Mouse (Mus musculus) right cerebral cortex, adult 2 months (tissue): Measurements from ENCODE around the gene Tmem205.

Experiments used
- DNase-seq, 2 experiments: peaks; one replicate each; pipeline ENCODE4 v3.0.0; 2021 to 2022; ENCODE audit warnings: low spot score in 2 of 2

Gene Tmem205

DNA sequence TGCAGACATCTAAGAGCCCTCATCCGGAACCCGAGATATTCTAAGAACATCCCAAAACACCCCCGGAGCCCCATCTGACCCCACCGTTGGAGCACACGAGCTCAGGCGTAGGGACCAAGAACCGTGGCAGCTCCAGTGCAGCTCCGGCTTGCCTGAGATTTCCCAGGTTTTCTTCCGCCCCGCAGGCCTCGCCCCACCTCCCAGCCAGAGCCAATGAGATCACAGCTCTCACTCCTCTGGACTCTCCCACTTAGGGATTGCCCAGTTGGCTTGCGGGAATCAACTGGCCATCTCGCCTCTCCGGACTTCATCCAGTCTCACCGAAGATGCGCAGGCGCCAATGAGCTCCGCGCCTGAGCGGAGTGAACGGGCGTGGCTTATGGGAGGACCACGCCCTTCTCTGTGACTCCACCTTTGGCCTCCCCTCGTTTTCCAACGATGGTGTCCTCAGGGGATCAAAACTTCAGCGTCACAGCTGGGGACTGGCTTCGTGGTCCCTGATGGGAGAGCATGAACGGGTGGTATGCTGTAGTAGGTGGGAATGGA, at the start of gene Tmem205, which contains the start of gene Ccdc159:
Gene Tmem205 (minus strand): TSS at position 349 of the 546 bp plus-strand sequence.
Gene Ccdc159 (plus strand): TSS at position 264 of the 546 bp plus-strand sequence.
- DNase-seq = peak; percentile 90 to 94

DNA sequence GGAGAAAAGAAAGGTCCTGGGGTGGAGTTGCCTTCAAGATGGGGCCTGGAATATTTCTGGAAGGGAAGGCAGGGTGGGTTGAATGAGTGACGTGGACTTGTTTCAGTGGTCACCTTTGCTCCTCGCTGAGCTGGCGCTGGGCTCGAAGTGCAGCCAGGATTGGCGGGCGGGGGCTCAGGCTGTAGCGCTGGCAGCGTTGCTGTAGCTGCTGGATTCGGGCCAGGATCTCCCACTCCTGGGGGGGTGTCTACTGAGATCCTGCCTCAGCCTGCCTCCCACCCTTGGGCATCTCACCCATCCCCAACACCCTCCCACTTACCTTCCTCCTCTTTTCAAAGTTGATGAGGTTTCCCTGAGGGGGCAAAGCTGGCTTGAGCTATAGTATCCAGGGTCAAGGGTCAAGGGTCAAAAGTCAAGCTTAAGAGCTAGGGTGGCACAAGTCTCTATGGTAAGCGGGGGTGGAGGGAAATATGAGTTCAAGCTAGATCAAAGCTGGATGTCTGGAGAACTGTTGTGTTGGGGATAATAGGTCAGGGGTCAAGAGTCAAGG, 49.3 kb upstream of the Tmem205 start:
- no peak for DNase-seq

DNA sequence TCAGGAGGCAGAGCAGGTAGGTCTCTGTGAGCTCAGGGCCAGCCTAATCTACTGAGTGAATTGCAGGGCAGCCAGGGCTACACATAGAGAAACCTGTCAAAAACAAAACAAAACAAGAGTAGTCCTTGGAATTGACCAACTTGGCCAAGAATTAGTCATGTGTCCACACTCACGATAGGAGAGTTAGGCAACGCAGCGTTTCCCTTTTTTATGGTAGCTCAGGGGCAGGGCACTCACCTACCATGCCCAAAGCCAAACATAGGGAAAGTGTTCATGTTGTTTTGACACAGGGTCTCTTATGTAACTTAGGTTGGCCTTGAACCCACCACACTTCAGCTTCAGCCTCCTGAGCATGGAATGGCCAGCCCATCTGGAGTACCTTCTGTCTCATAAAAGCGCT, 41.9 kb upstream of the Tmem205 start:
- no peak for DNase-seq

DNA sequence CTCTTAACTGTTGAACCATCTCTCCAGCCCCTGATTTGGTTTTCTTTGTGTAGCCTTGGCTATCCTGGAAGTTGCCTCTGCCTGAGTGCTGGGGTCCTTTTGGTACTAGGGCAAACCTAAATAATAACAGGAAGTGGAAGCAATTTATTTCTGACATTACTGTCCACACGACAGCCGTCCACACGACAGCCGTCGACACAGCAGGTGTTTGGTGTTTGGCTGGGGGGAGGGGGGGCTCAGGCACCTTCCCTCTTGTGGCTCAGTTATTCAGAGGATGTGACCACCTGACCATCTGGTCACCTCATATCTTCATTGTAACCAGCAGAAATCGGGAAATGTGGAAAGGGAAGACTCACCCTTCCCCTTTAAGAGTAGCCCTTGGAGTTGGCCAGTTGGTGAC, 41.5 kb upstream of the Tmem205 start:
- no peak for DNase-seq

DNA sequence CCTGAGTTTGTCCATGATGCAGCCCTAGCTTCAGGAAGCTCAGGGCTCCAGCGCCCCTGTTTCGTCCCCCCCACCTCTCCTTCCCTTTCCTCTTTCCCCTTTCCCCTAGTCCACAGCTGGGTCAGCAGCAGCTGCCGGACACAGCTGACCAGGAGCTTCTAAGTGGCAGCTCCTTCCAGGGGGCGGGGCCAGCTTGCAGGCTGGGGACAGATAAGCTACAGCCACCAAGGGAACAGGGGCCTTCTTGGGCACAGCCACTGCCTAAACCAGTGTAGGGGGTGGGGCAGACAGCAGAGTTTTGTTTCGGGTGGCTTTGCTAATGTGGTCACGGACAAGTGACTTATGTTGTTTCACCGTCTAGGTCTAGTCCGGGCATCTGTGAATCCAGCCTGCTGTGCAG, 36.1 kb upstream of the Tmem205 start, which contains the start of gene Epor:
Gene Epor (minus strand): TSS at position 90 of the 400 bp plus-strand sequence.
- no peak for DNase-seq

DNA sequence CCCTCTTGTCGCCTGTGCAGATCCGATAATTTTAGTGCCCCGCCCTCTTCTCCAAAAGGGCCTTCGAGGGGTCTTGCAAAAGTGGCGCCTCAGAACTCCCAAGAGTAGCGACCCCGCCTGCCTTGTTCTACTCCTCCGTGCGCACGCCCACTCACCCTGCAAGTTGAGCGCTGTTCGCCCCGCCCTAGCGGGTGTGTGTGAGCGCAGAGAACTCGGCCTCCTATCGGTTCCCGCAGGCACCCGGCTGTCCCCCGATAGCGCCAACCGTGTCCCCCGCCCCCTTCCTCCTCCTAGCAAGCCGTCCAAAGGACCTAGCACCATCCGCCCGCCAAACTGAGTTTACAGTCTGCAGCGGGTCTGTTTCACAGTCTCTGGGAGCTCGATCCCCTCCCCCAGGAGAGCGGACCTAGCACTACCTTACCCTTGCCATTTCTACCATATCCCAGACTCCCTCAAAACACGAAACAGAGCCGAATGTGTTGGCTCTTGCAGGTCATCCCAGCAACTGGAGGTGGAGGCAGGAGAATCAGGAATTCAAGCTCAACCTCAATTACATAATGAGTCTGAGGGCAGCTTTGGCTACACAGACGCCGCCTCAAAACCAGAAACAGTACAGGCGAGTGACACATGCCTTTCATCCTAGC, 35.2 kb upstream of the Tmem205 start:
- DNase-seq = peak; percentile 77 to 84

DNA sequence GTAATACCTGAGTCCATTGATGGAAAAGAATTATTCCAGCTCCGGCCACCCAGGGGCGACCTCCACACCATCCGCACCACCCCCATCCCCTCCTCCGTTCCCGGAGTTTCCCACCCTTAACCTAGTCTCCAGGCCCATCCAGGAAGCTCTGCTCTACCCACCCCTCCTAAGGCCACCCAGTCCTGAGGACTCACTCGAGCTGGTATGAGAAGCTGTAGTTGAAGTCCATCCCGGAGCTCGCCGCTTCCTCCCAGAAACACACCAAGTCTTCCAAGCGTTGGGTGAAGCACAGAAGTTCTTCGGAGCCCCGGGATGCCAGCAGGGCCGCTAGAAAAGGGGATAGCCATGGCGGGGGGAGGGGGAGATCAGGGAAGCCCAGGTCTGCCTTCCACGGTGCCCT, 34.7 kb upstream of the Tmem205 start:
- no peak for DNase-seq

DNA sequence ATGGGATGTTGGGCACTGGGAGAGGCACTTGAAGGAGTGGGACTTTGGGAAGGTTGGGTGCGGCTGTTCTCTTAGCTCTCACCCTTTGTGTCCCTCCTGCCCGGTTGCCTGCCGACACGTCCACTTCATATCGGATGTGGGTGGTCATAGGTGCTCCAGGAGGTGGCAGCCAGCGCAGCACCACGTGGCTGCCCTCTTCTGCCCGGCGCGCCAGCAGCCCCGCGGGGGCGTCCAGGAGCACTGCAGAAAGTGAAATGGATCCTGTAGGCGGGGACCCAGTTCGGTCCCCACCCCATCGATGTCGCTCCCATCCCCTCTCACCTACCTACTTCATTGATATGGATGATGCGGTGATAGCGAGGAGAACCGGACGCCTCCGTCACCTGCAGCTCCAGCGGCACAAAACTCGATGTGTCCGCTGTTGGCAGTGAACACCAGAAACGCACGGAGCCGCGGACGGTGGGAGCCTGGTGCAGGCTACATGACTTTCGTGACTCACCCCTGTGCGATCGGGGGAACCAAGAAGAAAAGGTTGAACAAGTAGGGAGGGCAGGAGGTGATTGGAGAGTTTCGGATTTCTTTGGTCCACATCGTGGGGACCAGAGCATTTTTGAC, 34.1 kb upstream of the Tmem205 start:
- no peak for DNase-seq

DNA sequence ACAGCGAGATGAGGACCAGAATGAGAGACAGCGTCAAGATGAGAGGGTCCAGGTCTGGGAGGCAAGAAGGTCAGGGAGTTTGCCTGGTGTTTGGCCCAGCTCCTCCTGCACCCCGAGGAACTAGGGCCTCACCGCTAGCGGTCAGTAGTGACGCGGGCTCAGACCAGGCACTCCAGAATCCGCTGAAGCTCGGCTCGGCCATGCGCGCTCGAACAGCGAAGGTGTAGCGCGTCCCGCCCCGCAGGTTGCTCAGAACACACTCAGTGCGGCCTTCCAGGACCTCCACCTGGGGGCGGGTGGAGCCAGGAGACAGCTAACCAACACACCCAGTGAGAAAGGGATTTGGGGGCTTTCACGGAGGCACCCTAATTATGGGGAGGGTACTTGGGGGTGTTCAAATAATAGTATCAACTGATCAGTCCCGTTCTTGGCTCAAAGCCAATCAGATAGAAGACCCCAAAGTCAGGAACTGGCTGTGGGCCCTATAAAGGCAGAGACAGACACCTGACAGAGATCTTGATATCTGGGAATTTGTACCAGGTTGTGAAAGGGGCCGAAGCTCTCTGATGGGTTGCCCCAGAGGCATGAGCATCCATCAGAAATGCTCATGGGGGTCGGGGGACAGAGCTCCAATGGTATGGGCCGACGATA, 33.3 kb upstream of the Tmem205 start:
- no peak for DNase-seq

DNA sequence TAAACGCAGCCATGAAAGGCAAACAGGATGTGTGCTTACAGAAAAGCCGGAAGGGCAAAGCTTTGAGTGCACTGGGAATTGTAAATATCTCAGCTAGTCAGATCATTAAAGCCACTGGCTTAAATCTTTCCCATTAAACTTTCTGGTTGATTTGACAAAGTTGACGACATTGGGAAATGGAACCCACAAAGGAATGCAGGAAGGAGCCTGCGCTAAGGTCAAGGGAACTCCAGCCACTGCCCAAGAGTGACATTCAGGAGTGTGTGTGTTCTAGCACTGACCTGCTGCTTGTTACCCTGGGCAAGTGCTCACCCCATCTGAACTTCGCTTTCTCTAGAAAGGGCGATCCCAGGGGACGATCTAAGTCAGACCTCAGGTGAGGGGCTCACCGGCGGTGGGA, 32.8 kb upstream of the Tmem205 start:
- no peak for DNase-seq

DNA sequence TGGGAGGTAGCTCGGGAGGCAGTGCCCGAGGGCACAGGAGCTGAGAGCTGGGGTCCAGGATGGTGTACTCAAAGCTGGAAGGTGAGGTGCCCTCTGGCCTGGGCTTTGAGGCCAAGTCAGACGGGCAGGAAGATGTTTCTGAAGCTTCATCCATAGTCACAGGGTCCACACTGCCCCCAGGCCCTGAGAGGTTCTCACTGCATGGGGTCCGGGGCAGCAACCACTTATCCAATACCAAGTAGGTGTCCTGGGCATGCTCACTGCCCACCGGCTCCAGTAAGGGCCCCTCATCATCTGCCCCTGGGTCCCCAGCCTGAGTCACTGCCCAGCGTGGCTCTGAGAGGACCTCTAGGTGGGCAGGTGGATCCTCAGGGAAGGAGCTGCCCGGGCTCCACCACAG, 31.9 kb upstream of the Tmem205 start:
- no peak for DNase-seq

DNA sequence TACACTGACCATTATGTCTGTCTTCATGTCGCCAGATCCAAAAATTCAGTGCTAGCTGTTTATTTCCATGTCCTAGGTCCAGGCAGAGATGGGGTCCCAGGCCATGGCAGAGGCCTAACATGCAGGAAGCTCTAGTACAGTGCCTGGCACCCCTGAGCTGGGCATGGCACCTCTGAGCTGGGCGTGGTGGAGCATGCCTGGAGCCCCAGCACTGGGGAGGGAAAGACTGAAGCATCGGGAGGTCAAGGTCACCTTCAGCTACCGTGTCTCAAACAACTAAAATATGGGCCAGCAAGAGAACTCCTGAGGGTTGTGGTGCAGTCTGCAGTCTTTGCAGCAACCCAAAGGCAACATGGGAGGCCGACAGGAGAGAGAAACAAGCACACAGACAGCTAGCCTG, 31.0 kb upstream of the Tmem205 start:
- DNase-seq = no peak

DNA sequence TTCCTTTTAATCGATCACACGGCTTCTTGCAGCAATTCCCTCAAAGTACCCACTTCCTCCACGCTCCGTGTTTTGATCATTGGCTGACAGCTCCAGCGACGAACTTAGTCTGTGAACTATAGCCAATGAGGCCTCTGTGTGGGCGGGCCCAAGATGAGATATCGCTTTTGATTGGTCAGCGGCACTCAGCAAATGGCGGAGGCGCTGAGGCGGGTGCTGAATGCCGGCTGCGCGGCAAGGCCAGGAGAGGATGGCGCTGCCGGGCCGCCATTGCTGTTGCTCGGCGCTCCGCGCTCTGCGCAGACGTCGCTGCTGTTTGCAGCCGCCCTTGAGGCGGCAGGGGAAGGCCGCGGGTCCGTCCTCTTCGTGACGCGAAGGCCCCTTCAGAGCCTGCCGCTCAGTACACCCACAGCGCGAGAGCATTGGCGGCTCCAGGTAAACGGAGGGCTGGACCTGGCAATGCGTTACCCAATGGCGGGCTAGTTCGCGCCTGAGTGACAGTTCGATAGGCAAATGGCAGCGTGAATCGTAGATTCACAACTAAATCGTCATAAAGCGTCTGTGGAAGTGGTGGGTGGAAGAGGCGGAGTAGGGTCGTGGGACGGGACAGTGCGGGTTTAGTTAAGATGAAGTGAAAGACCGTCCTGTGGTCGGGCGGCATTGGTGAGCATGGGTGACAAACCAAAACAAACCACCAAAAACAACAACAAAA, 28.4 kb upstream of the Tmem205 start, which contains the start of gene Swsap1:
Gene Swsap1 (plus strand): TSS at position 186 of the 712 bp plus-strand sequence.
- peak; percentile 100 for DNase-seq

DNA sequence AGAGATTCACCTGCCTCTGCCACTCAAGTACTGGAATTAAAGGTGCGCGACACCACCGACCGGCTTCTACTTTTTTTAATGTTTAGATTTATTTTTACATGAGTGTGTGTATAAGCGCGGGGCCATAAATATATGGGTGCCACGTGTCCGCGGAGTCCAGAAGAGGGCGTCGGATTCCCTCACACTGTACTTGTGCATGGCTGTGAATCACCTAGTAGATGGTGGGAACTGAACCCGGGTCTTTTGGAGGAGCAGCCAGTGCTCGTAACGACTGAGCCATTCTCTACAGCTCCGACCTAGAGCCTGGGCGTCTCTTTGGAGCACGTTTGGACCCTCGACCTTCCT, 27.8 kb upstream of the Tmem205 start:
- peak in 1 of 2 experiments; percentile 66 for DNase-seq

DNA sequence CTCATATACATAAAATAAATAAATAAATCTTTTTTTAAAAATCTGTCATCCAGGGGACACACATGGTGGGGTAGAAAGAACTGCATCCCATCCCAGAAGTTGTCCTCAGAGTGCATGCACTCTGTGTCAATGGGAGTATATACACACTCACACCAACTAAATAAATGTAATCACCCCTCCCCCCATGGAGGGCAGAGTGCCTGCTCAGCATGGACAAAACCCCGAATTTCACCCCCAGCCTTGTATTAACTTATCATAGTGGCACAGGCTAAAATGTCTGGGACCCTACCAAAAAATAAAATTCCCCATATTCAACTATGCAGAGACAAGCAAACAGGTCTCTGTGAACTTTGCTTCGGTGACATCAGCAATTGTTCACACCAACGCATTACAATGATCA, 27.3 kb upstream of the Tmem205 start:
- DNase-seq = no peak

DNA sequence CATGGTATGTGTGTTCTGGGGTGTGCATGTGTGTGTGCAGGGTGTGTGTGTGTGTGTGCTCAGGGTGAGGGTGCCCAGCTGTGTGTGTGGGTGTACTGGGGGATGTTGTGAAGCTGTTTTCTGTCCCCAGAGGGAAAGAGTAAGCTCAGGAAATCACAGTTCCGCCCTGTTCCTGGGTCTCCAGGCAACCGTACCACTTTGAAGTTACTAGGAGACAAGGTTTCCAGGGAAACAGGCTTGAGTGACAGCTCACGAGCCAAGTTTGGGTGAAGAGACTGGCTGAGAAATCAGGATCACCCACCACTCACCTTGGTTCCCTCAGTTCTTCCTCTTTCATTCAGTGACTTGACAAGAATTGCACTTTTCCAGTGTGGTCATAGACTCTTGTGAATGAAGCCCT, 26.2 kb upstream of the Tmem205 start:
- DNase-seq = peak; percentile 76 to 77

DNA sequence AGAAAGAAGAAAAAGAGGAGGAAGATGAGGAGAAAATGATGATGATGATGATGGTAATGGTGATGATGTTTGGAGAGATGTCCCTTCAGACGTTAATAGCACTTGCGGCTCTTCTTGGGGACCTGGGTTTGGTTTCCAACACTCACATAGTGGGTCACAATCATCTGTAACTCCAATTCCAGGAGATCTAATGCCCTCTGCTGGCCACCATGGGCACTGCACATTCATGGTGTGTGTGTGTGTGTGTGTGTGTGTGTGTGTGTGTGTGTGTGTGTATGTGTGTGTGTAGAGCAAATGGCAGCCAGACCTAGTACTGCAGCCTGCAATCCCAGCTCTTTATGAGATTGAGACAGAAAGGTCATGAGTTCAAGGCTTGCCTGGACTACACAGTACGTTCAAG, 24.6 kb upstream of the Tmem205 start:
- no peak for DNase-seq

DNA sequence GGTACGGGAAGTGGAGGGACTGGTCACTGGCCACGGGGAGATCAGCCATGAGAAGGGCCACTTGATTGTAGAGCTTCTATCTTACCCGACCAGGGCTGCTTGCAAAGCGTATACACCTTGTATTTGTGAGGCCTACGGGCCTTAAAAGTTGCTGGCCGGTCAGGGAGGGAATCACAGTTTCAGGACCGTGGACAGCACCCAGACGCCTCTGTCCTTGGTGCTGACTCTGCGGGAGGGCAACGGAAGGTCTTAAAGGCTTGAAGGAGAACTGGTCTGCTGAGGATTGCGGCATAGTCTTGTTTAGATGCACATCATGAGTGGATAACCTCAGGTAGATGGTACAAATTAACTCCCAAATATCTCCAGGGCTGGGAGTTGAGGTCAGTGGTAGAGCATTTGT, 23.0 kb upstream of the Tmem205 start:
- no peak for DNase-seq

DNA sequence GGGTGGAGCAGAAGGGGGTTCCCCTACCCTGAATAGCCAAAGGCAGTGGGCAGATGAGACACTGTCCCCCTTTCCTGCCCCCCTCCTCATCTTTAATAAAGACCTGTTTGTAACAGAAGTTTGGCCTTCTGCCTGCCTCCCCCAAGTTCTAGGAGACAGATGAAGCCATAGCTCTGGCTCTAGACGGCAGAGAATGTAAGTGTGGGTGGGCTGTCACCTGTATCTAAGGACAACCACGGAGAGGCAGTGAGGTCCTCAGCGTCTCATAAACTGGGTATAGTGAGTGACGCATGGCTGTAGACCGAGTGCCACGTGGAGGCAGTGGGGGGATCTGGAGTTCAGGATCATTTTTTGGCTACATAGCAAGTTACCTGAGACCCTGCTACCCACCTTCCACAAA, 21.4 kb upstream of the Tmem205 start:
- DNase-seq = no peak

DNA sequence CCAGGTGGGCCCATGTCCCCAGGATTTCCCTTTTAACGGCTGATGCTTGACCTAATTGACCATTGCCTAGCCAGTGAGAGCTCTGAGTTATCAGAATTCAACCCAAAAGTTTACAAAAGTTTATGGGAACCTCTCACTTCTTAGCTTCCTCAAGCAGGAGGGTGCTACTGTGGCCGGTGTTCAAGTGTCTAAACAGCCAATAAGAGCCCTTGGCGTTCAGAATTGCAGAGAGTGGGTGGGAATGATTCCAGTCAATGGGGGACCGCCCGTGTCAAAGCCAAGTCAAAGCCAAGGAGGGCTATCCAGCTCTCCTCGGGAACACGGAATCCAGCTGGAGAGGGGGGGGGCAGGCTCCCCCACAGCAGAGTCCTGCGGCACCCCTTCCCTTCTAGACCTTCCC, 20.8 kb upstream of the Tmem205 start:
- DNase-seq = no peak

DNA sequence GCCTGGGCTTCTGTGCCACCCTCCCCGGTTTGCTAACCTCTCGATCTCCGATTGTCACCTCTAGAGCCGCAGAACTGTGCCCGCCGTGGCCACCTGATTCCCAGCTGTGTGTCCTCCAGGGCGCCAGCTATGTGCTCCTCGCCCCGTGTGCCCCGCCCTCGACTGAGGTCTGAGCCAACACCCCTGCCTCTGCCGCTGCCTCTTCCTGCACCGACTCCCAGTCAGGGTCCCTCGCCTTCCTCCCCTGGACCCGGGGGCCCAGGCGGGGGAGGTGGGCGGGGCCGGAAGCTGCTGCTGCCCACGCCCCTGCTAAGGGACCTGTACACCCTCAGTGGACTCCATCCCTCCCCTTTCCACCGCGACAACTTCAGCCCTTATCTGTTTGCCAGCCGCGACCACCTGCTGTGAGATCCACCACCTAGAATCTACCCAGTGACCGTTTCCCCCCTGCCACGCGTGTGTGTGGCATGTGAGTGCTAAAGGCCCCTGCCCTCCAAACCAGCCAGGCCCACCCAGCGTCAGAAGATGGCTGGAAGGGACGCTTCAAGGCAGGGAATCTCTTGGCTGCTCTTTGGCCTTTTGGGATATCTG, 20.3 kb upstream of the Tmem205 start:
- no peak for DNase-seq

DNA sequence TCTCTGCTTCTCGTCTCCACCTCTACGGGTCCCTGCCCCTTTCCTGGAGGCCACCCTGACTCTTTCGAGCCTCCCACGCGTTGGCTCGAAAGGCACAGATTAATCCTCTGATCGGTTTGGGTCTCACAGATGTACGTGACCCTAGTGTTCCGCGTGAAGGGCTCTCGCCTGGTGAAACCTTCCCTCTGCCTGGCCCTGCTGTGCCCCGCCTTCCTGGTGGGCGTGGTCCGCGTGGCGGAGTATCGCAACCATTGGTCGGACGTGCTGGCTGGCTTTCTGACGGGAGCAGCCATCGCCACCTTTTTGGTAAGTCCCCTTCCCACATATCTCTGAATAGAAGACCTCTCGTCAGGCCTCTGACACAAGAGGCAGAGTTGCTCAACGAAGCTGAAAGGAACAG, 16.9 kb upstream of the Tmem205 start:
- DNase-seq = no peak
